Mouse (Mus musculus): ENCODE results near the gene Gm11032.

DNA sequence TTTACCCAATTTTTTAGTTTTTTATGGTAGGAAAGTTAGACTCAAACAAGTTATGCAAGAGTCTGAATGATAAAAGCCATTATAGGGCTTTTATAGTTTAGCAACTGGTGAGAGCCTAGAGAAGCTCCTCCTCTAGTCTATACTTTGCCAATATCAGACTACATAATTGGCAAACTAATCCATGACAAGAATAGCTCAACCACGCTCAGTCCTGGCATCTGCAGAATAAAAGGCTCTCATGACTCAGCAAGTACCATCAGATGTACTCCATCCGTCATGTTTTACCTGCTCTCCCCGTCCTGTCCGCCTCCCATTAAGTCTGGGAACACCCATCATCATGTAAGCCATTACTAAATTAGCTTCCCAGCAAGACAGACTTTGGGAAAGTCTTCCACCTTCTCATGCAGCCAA, 48.4 kb upstream of the Gm11032 start:
- TF ChIP-seq CTCF (IDR thresholded peaks at IDR 0.05; ENCODE audit: borderline replicate concordance, control insufficient read depth, extremely low read depth, insufficient read depth, low read length, poor library complexity) (no peak), POLR2A (IDR thresholded peaks at IDR 0.05; ENCODE audit: control insufficient read depth, extremely low read depth, insufficient read depth, low read length, poor library complexity) (no peak)
